Mouse (Mus musculus) CH12.LX (cell line): ENCODE results near the gene Trem3. TPM values are rescaled to one million over a fixed set of nuclear protein-coding genes. Genes with fewer than 3 reads are reported as not detected.

Source experiments
- DNase-seq: peaks from one replicate; pipeline ENCODE4 v3.0.0-alpha.2; 2013; ENCODE audit errors: extremely low read depth
- H3K27ac ChIP-seq: 2 replicates; pipeline ENCODE4 v1.5.1; 2012; ENCODE audit warnings: low read depth, mild to moderate bottlenecking, control low read depth, moderate library complexity; ENCODE audit not compliant: insufficient read depth
- H3K27me3 ChIP-seq: replicated peaks from 2 replicates; pipeline ENCODE3; 2012; ENCODE audit warnings: inconsistent platforms
- H3K36me3 ChIP-seq, 2 experiments: replicated peaks in 1 of 2; 2 replicates each; pipeline versions ENCODE3 to v1.6.1; 2012; ENCODE audit warnings: inconsistent platforms in 1 of 2, low read length in 1 of 2, mild to moderate bottlenecking in 1 of 2, mixed read lengths in 1 of 2, moderate library complexity in 1 of 2; ENCODE audit not compliant: control insufficient read depth in 1 of 2, insufficient read depth in 1 of 2
- H3K4me1 ChIP-seq, 2 experiments: 2 replicates each; pipeline ENCODE4 v1.6.1; 2012; ENCODE audit warnings: inconsistent platforms in 1 of 2, moderate library complexity in 1 of 2; ENCODE audit not compliant: insufficient read depth in 2 of 2, control insufficient read depth in 1 of 2
- H3K4me2 ChIP-seq: 2 replicates; pipeline ENCODE4 v1.6.1; 2012; ENCODE audit warnings: low read depth, mild to moderate bottlenecking, control low read depth; ENCODE audit not compliant: poor library complexity, insufficient read depth, severe bottlenecking
- H3K4me3 ChIP-seq, 3 experiments: fragments of 150-350 bp in 1 of 3; sonication (generic) in 1 of 3; replicated peaks in 1 of 3; 2 replicates each; pipeline versions ENCODE3 to v1.5.1; 2011 to 2012; ENCODE audit warnings: low read depth in 2 of 3, low read length in 2 of 3, mild to moderate bottlenecking in 2 of 3, moderate library complexity in 2 of 3, control low read depth in 1 of 3, improper control_type of control experiment in 1 of 3, inconsistent platforms in 1 of 3, mixed read lengths in 1 of 3; ENCODE audit not compliant: poor library complexity in 1 of 3
- H3K79me2 ChIP-seq: replicated peaks from 2 replicates; pipeline ENCODE4 v1.6.1; 2012; ENCODE audit warnings: mild to moderate bottlenecking, moderate library complexity; ENCODE audit not compliant: control insufficient read depth, poor library complexity, insufficient read depth, severe bottlenecking; ENCODE audit errors: extremely low read depth
- H3K9ac ChIP-seq: 2 replicates; pipeline ENCODE4 v1.6.1; 2012; ENCODE audit warnings: low read depth, mild to moderate bottlenecking, control low read depth, moderate library complexity; ENCODE audit not compliant: insufficient read depth
- H3K9me3 ChIP-seq: replicated peaks from 2 replicates; pipeline ENCODE3; 2012; ENCODE audit warnings: low read length, inconsistent platforms, mixed read lengths
- BHLHE40 ChIP-seq: IDR thresholded peaks from 2 replicates; pipeline ENCODE4 v1.6.1; 2011; ENCODE audit warnings: mild to moderate bottlenecking, low read depth, low read length, improper control_type of control experiment
- CHD1 ChIP-seq: IDR thresholded peaks from 2 replicates; pipeline ENCODE4 v1.6.1; 2012; ENCODE audit warnings: low read depth, low read length, improper control_type of control experiment, inconsistent platforms
- CTCF ChIP-seq, 2 experiments: IDR thresholded peaks in 1 of 2; conservative IDR thresholded peaks in 1 of 2; 2 replicates each; pipeline ENCODE4 v1.5.1; 2011 to 2012; ENCODE audit warnings: low read depth in 2 of 2, low read length in 2 of 2, improper control_type of control experiment in 1 of 2, inconsistent platforms in 1 of 2, mild to moderate bottlenecking in 1 of 2, moderate library complexity in 1 of 2
- E2F4 ChIP-seq: IDR thresholded peaks from 2 replicates; pipeline ENCODE4 v1.6.1; 2011; ENCODE audit warnings: low read depth, low read length, improper control_type of control experiment; ENCODE audit not compliant: insufficient replicate concordance
- ELF1 ChIP-seq: IDR thresholded peaks from 2 replicates; pipeline ENCODE4 v1.6.1; 2014; ENCODE audit warnings: low read depth, mild to moderate bottlenecking, inconsistent platforms, low read length, improper control_type of control experiment
- GABPA ChIP-seq: IDR thresholded peaks from 2 replicates; pipeline ENCODE4 v1.6.1; 2012; ENCODE audit warnings: low read depth, low read length, improper control_type of control experiment, inconsistent platforms; ENCODE audit not compliant: insufficient replicate concordance
- JUN ChIP-seq: IDR thresholded peaks from 2 replicates; pipeline ENCODE4 v1.6.1; 2011; ENCODE audit warnings: low read depth, mild to moderate bottlenecking, low read length, improper control_type of control experiment, moderate library complexity; ENCODE audit not compliant: insufficient read depth
- KAT2A ChIP-seq: IDR thresholded peaks from 2 replicates; pipeline ENCODE4 v1.6.1; 2012; ENCODE audit warnings: low read length, improper control_type of control experiment, inconsistent platforms; ENCODE audit not compliant: insufficient replicate concordance
- MAZ ChIP-seq: IDR thresholded peaks from 2 replicates; pipeline ENCODE4 v1.6.1; 2012; ENCODE audit warnings: low read depth, mild to moderate bottlenecking, inconsistent platforms, low read length, improper control_type of control experiment, moderate library complexity
- MEF2A ChIP-seq: IDR thresholded peaks from 2 replicates; pipeline ENCODE4 v1.6.1; 2014; ENCODE audit warnings: low read depth, mild to moderate bottlenecking, inconsistent platforms, low read length, improper control_type of control experiment, borderline replicate concordance
- NELFE ChIP-seq: IDR thresholded peaks from 2 replicates; pipeline ENCODE4 v1.6.1; 2011; ENCODE audit warnings: low read depth, low read length, improper control_type of control experiment
- PAX5 ChIP-seq: IDR thresholded peaks from 2 replicates; pipeline ENCODE4 v1.6.1; 2012; ENCODE audit warnings: low read length, inconsistent platforms, mixed read lengths
- POLR2A ChIP-seq: IDR thresholded peaks from 2 replicates; pipeline ENCODE4 v1.6.1; 2011; ENCODE audit warnings: low read depth, mild to moderate bottlenecking, improper control_type of control experiment, low read length
- SIN3A ChIP-seq: IDR thresholded peaks from 2 replicates; pipeline ENCODE4 v1.6.1; 2012; ENCODE audit warnings: low read length, improper control_type of control experiment, inconsistent platforms
- TCF12 ChIP-seq: IDR thresholded peaks from 2 replicates; pipeline ENCODE4 v1.6.1; 2014; ENCODE audit warnings: low read depth, mild to moderate bottlenecking, inconsistent platforms, low read length, improper control_type of control experiment
- USF2 ChIP-seq: conservative IDR thresholded peaks from 2 replicates; pipeline ENCODE4 v1.6.1; 2011; ENCODE audit warnings: low read depth, low read length, improper control_type of control experiment
- ZC3H11A ChIP-seq: IDR thresholded peaks from 2 replicates; pipeline ENCODE4 v1.6.1; 2012; ENCODE audit warnings: low read depth, mild to moderate bottlenecking, inconsistent platforms, low read length, improper control_type of control experiment
- ZMIZ1 ChIP-seq: IDR thresholded peaks from 2 replicates; pipeline ENCODE4 v1.6.1; 2012; ENCODE audit warnings: low read depth, mild to moderate bottlenecking, inconsistent platforms, low read length, improper control_type of control experiment
- ZNF384 ChIP-seq: IDR thresholded peaks from 2 replicates; pipeline ENCODE4 v1.6.1; 2012; ENCODE audit warnings: low read depth, low read length, improper control_type of control experiment, inconsistent platforms
- dilution Hi-C: fragments of 300-500 bp; cut with MboI; formaldehyde crosslinking; loops from 2 replicates; pipeline ENCODE4 v1.14.3; 2020; ENCODE audit warnings: low sequenced_read_pairs; ENCODE audit not compliant: extremely low pct_unique_long_range_greater_than_20kb, extremely low pct_ligation_motif_present
- in situ Hi-C: fragments of 300-500 bp; cut with MboI; formaldehyde crosslinking; loops from 3 replicates; pipeline ENCODE4 v1.14.3; 2019; ENCODE audit warnings: low sequenced_read_pairs, low pct_ligation_motif_present, low pct_unique_long_range_greater_than_20kb, mixed read lengths
- polyA plus RNA-seq: library from polyadenylated mRNA; unstranded; fragments of >175 nt; gene quantifications from 2 replicates; pipeline ENCODE4 v1.2.1, GENCODE M21; 2012; ENCODE audit warnings: low read depth; ENCODE audit not compliant: insufficient read length
- total RNA-seq, 2 experiments: library from RNA; depleted of rRNA; stranded (reverse); fragments of 300-350 nt in 1 of 2; fragments of >200 nt in 1 of 2; gene quantifications; 2 replicates each; pipeline ENCODE4 v1.2.3; 2012 to 2014

The Trem3 gene
- total and polyA plus RNA-seq, 3 experiments, result not detected

GRCm38 (mm10) chr17:48280943-48281738 is 33.6 kb downstream of the Trem3 start:
- no peak for DNase-seq
- Histone ChIP-seq H3K27me3 (no peaks in the 10 kb centered on the region), H3K9me3 (no peaks in the 10 kb centered on the region)
- dilution Hi-C loops, result no loop called here
- TF ChIP-seq TCF12, result no peak
- TF ChIP-seq KAT2A, result no peak
- TF ChIP-seq SIN3A, result no peak
- TF ChIP-seq GABPA, result no peak
- TF ChIP-seq MAZ, result no peak
- TF ChIP-seq POLR2A, result no peak
- no peak for TF ChIP-seq ELF1
- no peak for TF ChIP-seq ZMIZ1
- no peak for TF ChIP-seq PAX5
- TF ChIP-seq ZC3H11A, result no peak
- no peak for TF ChIP-seq CTCF (conservative IDR thresholded peaks at IDR 0.05 in 1 of 2, IDR thresholded peaks at IDR 0.05 in 1 of 2; ENCODE audit: low read depth in 2 of 2, low read length in 2 of 2)
- TF ChIP-seq ZNF384, result no peak
- no peak for TF ChIP-seq MEF2A
- no peak for TF ChIP-seq BHLHE40
- no peak for TF ChIP-seq CHD1
- TF ChIP-seq E2F4, result no peak
- TF ChIP-seq USF2, result no peak
- TF ChIP-seq, all 38 proteins: peak for 0
- H3K79me2 ChIP-seq, result no peaks in the 10 kb centered on the region
- no peak overlapping the region for H3K4me2 ChIP-seq
- in situ Hi-C loops, result loop anchor here (10.0 to 25.0 kb wide), 2 partner anchors 54 to 169 kb away; no protein-coding TSS in a partner anchor
- H3K36me3 ChIP-seq, result no peaks in the 10 kb centered on the region
- H3K4me3 ChIP-seq, result no peak overlapping the region
- H3K9ac ChIP-seq, result no peak overlapping the region
- peaks cover 0 to 18% of the 10 kb centered on the region in 2 experiments; a peak in 2 of 4 replicates for H3K4me1 ChIP-seq
- no peak overlapping the region for H3K27ac ChIP-seq

- H3K4me2 ChIP-seq, result no peak overlapping the region
- H3K9ac ChIP-seq, result no peak overlapping the region
- no peak overlapping the region for H3K27ac ChIP-seq
- no peaks in the 10 kb centered on the region for H3K9me3 ChIP-seq
- in situ Hi-C loops (loop anchor here (10.0 to 25.0 kb wide), 2 partner anchors 53 to 169 kb away; no protein-coding TSS in a partner anchor), dilution Hi-C loops (no loop called here)
- no peak for TF ChIP-seq ZC3H11A
- no peak for TF ChIP-seq NELFE
- TF ChIP-seq JUN, result no peak
- TF ChIP-seq KAT2A, result no peak
- H3K79me2 ChIP-seq, result no peaks in the 10 kb centered on the region
- no peak overlapping the region for H3K4me3 ChIP-seq
- H3K27me3 ChIP-seq, result no peaks in the 10 kb centered on the region
- H3K4me1 ChIP-seq, result peaks cover 0 to 18% of the 10 kb centered on the region in 2 experiments; a peak in 2 of 4 replicates
- no peak for DNase-seq
- H3K36me3 ChIP-seq, result no peaks in the 10 kb centered on the region
Measured at GRCm38 (mm10) chr17:48281739-48282085, 34.1 kb downstream of the Trem3 start.
